Mouse (Mus musculus) layer of hippocampus, adult 2 months (tissue): ENCODE measurements around the gene Tas2r125. TPM values are rescaled to one million over a fixed set of nuclear protein-coding genes. Genes with fewer than 3 reads are reported as not detected.
"Not testable (repeated sequence)": the region's sequence is repeated elsewhere in the genome, so short reads cannot be mapped to it uniquely, and the experiment has no call there.

Experiments used
- DNase-seq, 2 experiments: peaks; one replicate each; pipeline ENCODE4 v3.0.0; 2022; ENCODE audit warnings: low spot score in 2 of 2
- H3K27ac ChIP-seq: fragments of 200-600 bp; 2 replicates; pipeline ENCODE4 v1.8.1; 2022
- H3K4me3 ChIP-seq: fragments of 200-600 bp; 2 replicates; pipeline ENCODE4 v1.8.1; 2022; ENCODE audit warnings: mild to moderate bottlenecking
- CTCF ChIP-seq: fragments of 200-600 bp; conservative IDR thresholded peaks from 2 replicates; pipeline ENCODE4 v1.8.1; 2022; ENCODE audit warnings: antibody characterized with exemption, mild to moderate bottlenecking, moderate library complexity
- long read RNA-seq, 2 experiments: library from polyadenylated mRNA; stranded (forward); transcript quantifications; one replicate each; pipeline ENCODE4 v2.0.0; 2021; ENCODE audit warnings: borderline mapping rate in 2 of 2
- total RNA-seq, 2 experiments: library from RNA; stranded (reverse); gene quantifications; 2 replicates each; pipeline ENCODE4 v1.2.3; 2021

Gene Tas2r125
- not detected for total RNA-seq
- long read RNA-seq, experiment 1, result 0 reads
- long read RNA-seq, experiment 2, result 0 reads

GRCm38 (mm10) chr6:132909351-132909750, at the start of gene Tas2r125:
TSS of gene Tas2r125 (plus strand) at chr6:132909651.
- no peak for TF ChIP-seq CTCF
- no peak for DNase-seq
- Histone ChIP-seq H3K4me3 (no peak within 1 kb of the TSS), H3K27ac (no peak within 1 kb of the TSS)

DNA sequence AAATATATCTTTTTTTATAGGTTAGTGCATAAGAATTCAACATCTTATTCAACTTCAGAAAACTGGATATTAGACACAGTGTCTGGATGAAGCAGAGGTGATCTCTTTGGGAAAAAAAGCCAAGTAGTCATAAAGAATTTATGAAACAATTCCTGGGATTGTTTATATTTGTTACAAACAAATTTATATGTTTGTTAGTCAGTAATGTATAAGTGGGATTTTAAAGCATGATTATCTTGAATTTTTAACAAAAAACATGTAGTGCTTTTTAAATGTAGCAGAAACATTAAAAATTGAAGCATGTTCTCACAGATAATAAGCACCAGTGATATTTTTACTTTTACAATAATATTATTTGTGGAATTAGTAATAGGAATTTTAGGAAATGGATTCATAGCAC, 41.7 kb upstream of the Tas2r125 start, which contains the start of gene Tas2r110:
Tas2r110 (plus strand) TSS at position 301 of the 400 bp plus-strand sequence.
- TF ChIP-seq CTCF, result no peak

GRCm38 (mm10) chr6:132892711-132893110, 16.7 kb upstream of the Tas2r125 start, which contains the start of gene Tas2r113:
TSS of gene Tas2r113 (plus strand) at chr6:132893011.
- Histone ChIP-seq H3K27ac (no peak within 1 kb of the TSS), H3K4me3 (no peak within 1 kb of the TSS)
- TF ChIP-seq CTCF, result no peak
- DNase-seq, result no peak

More for the DNA sequence above, 41.7 kb upstream of the Tas2r125 start, which contains the start of gene Tas2r110:
- Histone ChIP-seq H3K27ac (no peak within 1 kb of the TSS), H3K4me3 (no peak within 1 kb of the TSS)
- DNase-seq, result no peak

DNA sequence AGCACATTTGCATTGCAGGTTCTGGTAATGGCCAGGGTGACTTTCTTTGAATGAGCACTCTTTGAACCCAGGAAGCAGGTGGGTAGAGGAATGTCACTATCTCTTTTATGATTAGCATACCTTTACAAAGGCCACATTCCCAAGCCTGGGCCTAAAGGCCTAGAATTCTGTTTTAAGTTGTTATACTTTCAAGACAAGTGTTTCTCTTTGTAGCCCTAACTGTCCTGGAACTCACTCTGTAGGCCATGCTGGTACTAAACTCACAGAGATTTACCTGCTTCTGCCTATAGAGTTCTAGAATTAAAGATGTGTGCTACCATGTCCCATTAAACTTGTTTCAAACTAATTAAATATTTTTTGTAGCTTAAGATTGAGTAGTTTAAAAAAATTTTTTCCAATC, 31.9 kb downstream of the Tas2r125 start:
- H3K4me3 ChIP-seq, DNase-seq, H3K27ac ChIP-seq: not testable (repeated sequence)

GRCm38 (mm10) chr6:132950802-132951201, 41.4 kb downstream of the Tas2r125 start, which contains the start of gene Tas2r129:
TSS of gene Tas2r129 (plus strand) at chr6:132951102.
- no peak for DNase-seq
- H3K27ac ChIP-seq, result no peak within 1 kb of the TSS
- no peak within 1 kb of the TSS for H3K4me3 ChIP-seq
- no peak for TF ChIP-seq CTCF

DNA sequence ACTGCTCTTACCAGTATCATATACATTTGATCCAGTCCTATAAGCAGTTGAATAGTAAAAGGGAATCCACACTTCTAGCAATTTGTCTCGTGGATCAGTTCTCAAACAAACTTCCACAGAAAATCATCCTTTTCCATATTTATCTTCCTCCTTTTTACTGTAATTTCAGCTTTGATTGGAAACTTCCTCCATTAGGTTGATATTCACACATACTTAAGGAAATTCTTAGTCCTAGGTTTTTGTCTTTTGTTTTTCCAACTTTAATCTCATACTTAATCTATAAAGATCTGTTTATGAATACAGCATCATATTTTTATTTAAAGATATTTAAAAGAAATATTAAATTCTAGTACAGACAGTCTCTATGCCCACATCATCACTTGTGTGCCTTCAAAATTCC, 48.4 kb downstream of the Tas2r125 start, which contains the start of gene Tas2r131:
Tas2r131 (minus strand) TSS at position 101 of the 400 bp plus-strand sequence.
- no peak for DNase-seq

More for the DNA sequence above, 48.4 kb downstream of the Tas2r125 start, which contains the start of gene Tas2r131:
- Histone ChIP-seq H3K4me3 (no peak within 1 kb of the TSS), H3K27ac (no peak within 1 kb of the TSS)
- TF ChIP-seq CTCF, result no peak

Other genes with a start within 250 kb of the Tas2r125 start
- not detected for gene Tas2r121, start 208.6 kb upstream of the Tas2r125 start, total RNA-seq
- gene Tas2r122, start 197.7 kb upstream of the Tas2r125 start, total RNA-seq, result not detected
- gene Tas2r115, start 171.6 kb upstream of the Tas2r125 start, total RNA-seq, result not detected
- gene Tas2r124, start 154.9 kb upstream of the Tas2r125 start, total RNA-seq, result not detected
- not detected for gene Tas2r102, start 147.5 kb upstream of the Tas2r125 start, total RNA-seq
- not detected for gene Tas2r136, start 131.5 kb upstream of the Tas2r125 start, total RNA-seq
- not detected for gene Tas2r117, start 106.8 kb upstream of the Tas2r125 start, total RNA-seq
- gene Tas2r123, start 62.5 kb upstream of the Tas2r125 start, total RNA-seq, result not detected
- not detected for gene Tas2r116, start 54.2 kb upstream of the Tas2r125 start, total RNA-seq
- gene Tas2r110, start 41.6 kb upstream of the Tas2r125 start, total RNA-seq, result not detected
- not detected for gene Tas2r113, start 16.6 kb upstream of the Tas2r125 start, total RNA-seq
- not detected for gene Tas2r129, start 41.5 kb downstream of the Tas2r125 start, total RNA-seq
- not detected for gene Tas2r131, start 48.3 kb downstream of the Tas2r125 start, total RNA-seq
- gene Tas2r109, start 71.3 kb downstream of the Tas2r125 start, total RNA-seq, result not detected
- not detected for gene Tas2r103, start 127.5 kb downstream of the Tas2r125 start, total RNA-seq
- gene Tas2r140, start 146.2 kb downstream of the Tas2r125 start, total RNA-seq, result not detected
- 10 to 100 TPM; 90.6 to 93.9 TPM for gene Smim10l1, start 195.3 kb downstream of the Tas2r125 start, total RNA-seq